Mouse (Mus musculus) monocyte, adult 5-6 weeks (primary cell): Measurements from ENCODE around the gene Lipo4. TPM values are rescaled to one million over a fixed set of nuclear protein-coding genes. Genes with fewer than 3 reads are reported as not detected.
"Not testable (repeated sequence)": the region's sequence is repeated elsewhere in the genome, so short reads cannot be mapped to it uniquely, and the experiment has no call there.

Experiments
- ATAC-seq: fragments of 153-309, 156-312 bp; replicated peaks from 2 replicates; pipeline ENCODE4 v1.8.0; 2017; ENCODE audit warnings: mild to moderate bottlenecking; ENCODE audit not compliant: low TSS enrichment, insufficient number of reproducible peaks, severe bottlenecking, poor library complexity, low FRiP score
- total RNA-seq: library from RNA; stranded (forward); fragments of 200-1000, 200-491, 200-594 nt; gene quantifications from 3 replicates; pipeline ENCODE4 v1.2.3, GENCODE M21; 2017

The Lipo4 gene
- not detected in 3 replicates for total RNA-seq

- no peak for ATAC-seq
Measured at GRCm38 (mm10) chr19:33517680-33518079, at the start of gene Lipo4. Lipo4 (minus strand) TSS chr19:33517780.

GRCm38 (mm10) chr19:33456426-33456825 lies 61.2 kb downstream of the Lipo4 start:
- ATAC-seq, result not testable (repeated sequence)

GRCm38 (mm10) chr19:33453725-33454124 lies 63.9 kb downstream of the Lipo4 start:
- no peak for ATAC-seq

Other genes starting within 250 kb of the Lipo4 start
- 1.4 TPM in 1 of 3 replicates, not detected in the others for gene Rnls, start 125.5 kb downstream of the Lipo4 start, total RNA-seq
- gene Gm8978, start 107.5 kb upstream of the Lipo4 start, total RNA-seq, result not detected in 3 replicates
- gene Lipo2, start 233.6 kb upstream of the Lipo4 start, total RNA-seq, result not detected in 3 replicates
- 3.5 to 9.6 TPM (median 5.6 TPM) in 3 replicates for gene Lipo3, start 244.2 kb upstream of the Lipo4 start, total RNA-seq